Mouse (Mus musculus) neural tube, embryonic 11.5 days (tissue): ENCODE measurements around the gene Lsm12. TPM values are rescaled to one million over a fixed set of nuclear protein-coding genes. Genes with fewer than 3 reads are reported as not detected.

Source experiments
- ATAC-seq: fragments of 200-750 bp; cut with Nextera tagmentation; 2 replicates; pipeline ENCODE4 v1.8.0; 2017; ENCODE audit warnings: moderate number of reproducible peaks, mild to moderate bottlenecking, moderate TSS enrichment, moderate library complexity; ENCODE audit not compliant: insufficient read depth, low FRiP score, low TSS enrichment
- DNase-seq: peaks from one replicate; pipeline ENCODE4 v3.0.0-alpha.2; 2015; ENCODE audit warnings: low spot score
- H3K27ac ChIP-seq: fragments of 300-500 bp; sonication (generic); 2 replicates; pipeline ENCODE4 v1.5.1; 2014; ENCODE audit warnings: low read depth, mild to moderate bottlenecking, low read length
- H3K27me3 ChIP-seq: fragments of 300-500 bp; sonication (generic); 2 replicates; pipeline ENCODE4 v1.6.1; 2014; ENCODE audit warnings: mild to moderate bottlenecking, low read length, mixed read lengths; ENCODE audit not compliant: control insufficient read depth, insufficient read depth
- H3K36me3 ChIP-seq: fragments of 300-500 bp; sonication (generic); 2 replicates; pipeline ENCODE4 v1.6.1; 2014; ENCODE audit warnings: mild to moderate bottlenecking, low read length, moderate library complexity, mixed read lengths; ENCODE audit not compliant: control insufficient read depth, insufficient read depth
- H3K4me1 ChIP-seq: fragments of 300-500 bp; sonication (generic); 2 replicates; pipeline ENCODE4 v1.6.1; 2014; ENCODE audit warnings: low read length, mixed read lengths; ENCODE audit not compliant: control insufficient read depth, insufficient read depth
- H3K4me2 ChIP-seq: fragments of 300-500 bp; sonication (generic); 2 replicates; pipeline ENCODE4 v1.6.1; 2014; ENCODE audit warnings: low read depth, mild to moderate bottlenecking, moderate library complexity
- H3K4me3 ChIP-seq: fragments of 300-500 bp; sonication (generic); 2 replicates; pipeline ENCODE4 v1.5.1; 2014; ENCODE audit warnings: low read depth, low read length
- H3K9ac ChIP-seq: fragments of 300-500 bp; sonication (generic); 2 replicates; pipeline ENCODE4 v1.6.1; 2014; ENCODE audit warnings: mild to moderate bottlenecking, low read length
- H3K9me3 ChIP-seq: fragments of 300-500 bp; sonication (generic); 2 replicates; pipeline ENCODE4 v1.6.1; 2016; ENCODE audit warnings: low read length; ENCODE audit not compliant: control insufficient read depth
- WGBS: fragments of 180-500 bp; shearing (Covaris S2); extraction: QIAGEN DNeasy Blood & Tissue Kit; methylation state at CpG from one replicate; pipeline ENCODE4 v1.1.7; 2014; 5-methylcytosine and 5-hydroxymethylcytosine counted together
- microRNA-seq: library from miRNA; unstranded; fragments of <30 nt; microRNA quantifications from one replicate; pipeline ENCODE4, GENCODE M21; 2016
- polyA plus RNA-seq: library from polyadenylated mRNA; unstranded; fragments of >200 nt; fragmentation: Nextera tagmentation; extraction: Ambion mirVana; gene quantifications from 2 replicates; pipeline ENCODE4 v1.2.1, GENCODE M21; 2014

Gene Lsm12
- polyA plus RNA-seq, 1 experiment from 2014 or later: 81.9 TPM

DNA sequence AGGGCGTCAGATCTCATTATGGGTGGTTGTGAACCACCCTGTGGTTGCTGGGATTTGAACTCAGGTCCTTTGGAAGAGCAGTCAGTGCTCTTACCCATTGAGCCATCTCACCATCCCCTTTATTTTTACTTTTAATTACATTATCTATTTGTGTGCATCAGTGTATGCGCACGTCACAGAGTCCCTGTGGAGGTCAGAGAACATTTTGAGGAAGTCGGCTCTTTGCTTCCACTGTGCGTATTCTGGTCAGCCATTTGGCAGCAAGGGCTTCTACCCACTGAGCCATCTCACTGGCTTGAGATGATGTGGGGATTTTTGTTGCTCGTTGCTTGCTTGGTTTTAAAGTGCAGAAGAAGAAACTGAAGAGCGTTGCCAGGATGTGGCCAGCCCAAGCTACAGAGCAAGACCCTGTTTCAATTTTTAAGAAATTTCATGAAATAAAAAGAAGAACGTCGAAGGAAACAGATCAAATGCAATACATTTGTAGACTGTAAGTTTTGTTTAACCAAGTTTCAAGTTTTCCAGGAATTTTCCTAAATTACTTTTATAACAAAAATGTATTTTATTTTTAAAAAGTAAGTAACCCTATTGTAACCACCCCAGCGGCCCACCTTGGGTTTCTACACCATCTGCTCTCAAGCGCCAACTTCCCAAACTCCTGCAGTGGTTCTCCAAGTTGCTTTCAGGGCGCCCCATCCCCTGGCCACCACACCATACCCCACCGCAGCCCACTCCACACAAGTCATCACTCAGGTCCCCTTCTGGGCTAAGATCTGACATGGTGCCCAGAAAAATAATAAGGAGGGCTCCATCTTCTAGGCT is 47.3 kb downstream of the Lsm12 start:
- no peaks in the 10 kb centered on the region for H3K4me1 ChIP-seq
- 0 out of 2 replicates have a peak overlapping the region, but pooled peaks have one; percentile 8 for H3K4me3 ChIP-seq
- peak overlapping the region; percentile 42 for H3K4me2 ChIP-seq
- no peak overlapping the region for H3K27ac ChIP-seq
- H3K27me3 ChIP-seq: 0 out of 2 replicates have a peak, but pooled peaks cover 2% of the 10 kb centered on the region
- H3K9ac ChIP-seq: 0 out of 2 replicates have a peak overlapping the region, but pooled peaks have one; percentile 44
- H3K9me3 ChIP-seq: no peaks in the 10 kb centered on the region
- no peak for DNase-seq
- ATAC-seq: no peak
- 48% methylated on average over 13 of the region's 13 CpGs for WGBS
- H3K36me3 ChIP-seq: no peaks in the 10 kb centered on the region

DNA sequence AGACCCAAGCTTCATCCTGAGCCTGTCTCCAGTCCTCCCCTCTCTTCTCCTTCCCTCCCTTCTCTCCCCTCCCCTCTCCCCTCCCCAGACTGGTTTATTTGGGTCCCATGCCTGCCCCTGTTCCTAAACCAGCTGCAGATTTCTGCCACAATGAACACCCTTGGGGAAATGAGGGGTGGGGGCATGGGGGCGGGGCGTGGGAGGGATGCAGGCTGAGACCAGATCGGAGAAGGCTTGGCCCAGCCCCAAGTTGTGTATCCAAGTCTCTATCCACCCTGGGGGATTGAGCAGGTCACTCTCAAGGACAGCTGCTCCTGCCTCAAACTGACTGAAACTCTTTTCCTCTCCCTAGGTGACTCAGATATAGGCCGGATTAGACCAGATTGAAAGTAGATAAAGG is 50.6 kb downstream of the Lsm12 start:
- Histone ChIP-seq H3K27ac (no peak overlapping the region), H3K4me3 (no peak overlapping the region), H3K4me2 (no peak overlapping the region), H3K9me3 (no peaks in the 10 kb centered on the region), H3K36me3 (no peaks in the 10 kb centered on the region), H3K9ac (no peak overlapping the region), H3K4me1 (no peaks in the 10 kb centered on the region), H3K27me3 (no peaks in the 10 kb centered on the region)
- WGBS: 37% methylated on average over 4 of the region's 4 CpGs
- ATAC-seq: no peak
- no peak for DNase-seq

DNA sequence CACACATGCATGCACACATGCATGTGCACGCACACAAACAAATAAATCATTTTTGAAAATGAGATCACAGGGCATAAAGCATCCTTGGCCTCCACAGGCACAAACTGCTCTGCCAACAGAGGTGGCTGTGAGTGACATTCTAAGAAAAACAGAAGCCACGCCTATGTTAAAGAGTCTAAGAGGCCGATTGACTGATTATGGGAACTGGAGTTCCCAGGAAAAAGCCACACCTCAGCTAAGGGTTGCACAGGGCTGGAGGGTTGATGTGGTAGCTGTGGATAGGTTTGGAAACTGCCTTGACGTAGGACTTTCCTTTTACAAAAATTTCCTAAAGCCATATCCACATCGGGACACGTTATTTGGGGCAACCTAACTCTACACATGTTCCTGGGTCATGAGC is 67.7 kb downstream of the Lsm12 start:
- no peaks in the 10 kb centered on the region for H3K4me1 ChIP-seq
- ATAC-seq (no peak), DNase-seq (no peak)
- H3K27ac ChIP-seq: no peak overlapping the region
- no peak overlapping the region for H3K4me2 ChIP-seq
- H3K9me3 ChIP-seq: no peaks in the 10 kb centered on the region
- no peaks in the 10 kb centered on the region for H3K36me3 ChIP-seq
- no peak overlapping the region for H3K9ac ChIP-seq
- 81% methylated on average over 6 of the region's 6 CpGs for WGBS
- no peak overlapping the region for H3K4me3 ChIP-seq
- H3K27me3 ChIP-seq: no peaks in the 10 kb centered on the region

DNA sequence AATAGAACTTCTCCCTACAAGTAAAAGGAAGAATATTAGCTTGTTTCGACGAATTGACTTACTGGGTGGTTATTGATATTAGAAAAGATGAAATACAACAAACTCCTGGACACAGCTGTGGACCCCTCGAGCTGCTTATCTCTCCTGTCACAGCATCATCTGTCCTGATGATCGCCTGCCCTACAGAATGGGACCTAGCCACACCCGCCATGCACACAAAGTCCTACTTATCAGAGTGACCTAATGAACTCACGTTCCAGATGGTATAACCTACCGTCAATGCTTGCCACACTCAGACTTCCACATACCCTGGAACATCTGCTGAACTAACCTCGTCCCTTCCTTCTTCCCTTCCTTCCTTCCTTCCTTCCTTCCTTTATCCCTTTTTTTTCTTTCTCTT is 68.9 kb downstream of the Lsm12 start:
- H3K27me3 ChIP-seq: no peaks in the 10 kb centered on the region
- no peaks in the 10 kb centered on the region for H3K36me3 ChIP-seq
- ATAC-seq: no peak
- H3K9ac ChIP-seq: no peak overlapping the region
- DNase-seq: no peak
- WGBS: 83% methylated on average over 8 of the region's 8 CpGs
- H3K4me3 ChIP-seq: no peak overlapping the region
- H3K4me2 ChIP-seq: no peak overlapping the region
- H3K4me1 ChIP-seq: no peaks in the 10 kb centered on the region
- no peak overlapping the region for H3K27ac ChIP-seq
- no peaks in the 10 kb centered on the region for H3K9me3 ChIP-seq

Small RNAs within 50 kb of the gene (microRNA-seq; reads per million reads assigned to microRNA genes)
- 0.78 reads per million for gene Mir8101

Other genes starting within 250 kb of the Lsm12 start
- gene Sost, start 218.3 kb downstream of the Lsm12 start, polyA plus RNA-seq: not detected in 2 replicates
- gene Cfap97d1, start 201.0 kb downstream of the Lsm12 start, polyA plus RNA-seq: not detected in 2 replicates
- gene Dusp3, start 198.3 kb downstream of the Lsm12 start, polyA plus RNA-seq: 14.0 and 15.3 TPM in 2 replicates
- 28.1 and 35.1 TPM in 2 replicates for gene Mpp3, start 156.8 kb downstream of the Lsm12 start, polyA plus RNA-seq
- gene Cd300lg, start 143.8 kb downstream of the Lsm12 start, polyA plus RNA-seq: 0.12 and 0.26 TPM in 2 replicates
- 15.8 and 16.2 TPM in 2 replicates for gene Mpp2, start 96.8 kb downstream of the Lsm12 start, polyA plus RNA-seq
- gene Ppy, start 84.0 kb downstream of the Lsm12 start, polyA plus RNA-seq: not detected in 2 replicates
- 1.0 TPM in 1 of 2 replicates, not detected in the other for gene Pyy, start 77.5 kb downstream of the Lsm12 start, polyA plus RNA-seq
- gene Nags, start 39.8 kb downstream of the Lsm12 start, polyA plus RNA-seq: not detected in 2 replicates
- gene Tmem101, start 28.9 kb downstream of the Lsm12 start, polyA plus RNA-seq: 34.2 and 34.9 TPM in 2 replicates
- 30.0 and 35.3 TPM in 2 replicates for gene G6pc3, start 4.3 kb upstream of the Lsm12 start, polyA plus RNA-seq
- gene Hdac5, start 44.9 kb upstream of the Lsm12 start, polyA plus RNA-seq: 41.1 and 42.7 TPM in 2 replicates
- gene BC030867, start 63.6 kb upstream of the Lsm12 start, polyA plus RNA-seq: 17.9 and 18.6 TPM in 2 replicates
- gene Asb16, start 83.4 kb upstream of the Lsm12 start, polyA plus RNA-seq: not detected in 2 replicates
- gene Tmub2, start 99.6 kb upstream of the Lsm12 start, polyA plus RNA-seq: 61.7 and 64.5 TPM in 2 replicates
- 18.8 and 20.0 TPM in 2 replicates for gene Atxn7l3, start 111.3 kb upstream of the Lsm12 start, polyA plus RNA-seq
- 86.0 and 93.2 TPM in 2 replicates for gene Ubtf, start 134.4 kb upstream of the Lsm12 start, polyA plus RNA-seq
- 26.6 and 28.4 TPM in 2 replicates for gene Slc4a1, start 180.9 kb upstream of the Lsm12 start, polyA plus RNA-seq
- 46.7 and 51.5 TPM in 2 replicates for gene Rundc3a, start 208.1 kb upstream of the Lsm12 start, polyA plus RNA-seq
- 174 and 184 TPM in 2 replicates for gene Slc25a39, start 222.7 kb upstream of the Lsm12 start, polyA plus RNA-seq
- 54.2 and 54.8 TPM in 2 replicates for gene Grn, start 245.0 kb upstream of the Lsm12 start, polyA plus RNA-seq